Comparison of ENCODE assay signal across 9 mouse cellular contexts in the genomic region with DNA sequence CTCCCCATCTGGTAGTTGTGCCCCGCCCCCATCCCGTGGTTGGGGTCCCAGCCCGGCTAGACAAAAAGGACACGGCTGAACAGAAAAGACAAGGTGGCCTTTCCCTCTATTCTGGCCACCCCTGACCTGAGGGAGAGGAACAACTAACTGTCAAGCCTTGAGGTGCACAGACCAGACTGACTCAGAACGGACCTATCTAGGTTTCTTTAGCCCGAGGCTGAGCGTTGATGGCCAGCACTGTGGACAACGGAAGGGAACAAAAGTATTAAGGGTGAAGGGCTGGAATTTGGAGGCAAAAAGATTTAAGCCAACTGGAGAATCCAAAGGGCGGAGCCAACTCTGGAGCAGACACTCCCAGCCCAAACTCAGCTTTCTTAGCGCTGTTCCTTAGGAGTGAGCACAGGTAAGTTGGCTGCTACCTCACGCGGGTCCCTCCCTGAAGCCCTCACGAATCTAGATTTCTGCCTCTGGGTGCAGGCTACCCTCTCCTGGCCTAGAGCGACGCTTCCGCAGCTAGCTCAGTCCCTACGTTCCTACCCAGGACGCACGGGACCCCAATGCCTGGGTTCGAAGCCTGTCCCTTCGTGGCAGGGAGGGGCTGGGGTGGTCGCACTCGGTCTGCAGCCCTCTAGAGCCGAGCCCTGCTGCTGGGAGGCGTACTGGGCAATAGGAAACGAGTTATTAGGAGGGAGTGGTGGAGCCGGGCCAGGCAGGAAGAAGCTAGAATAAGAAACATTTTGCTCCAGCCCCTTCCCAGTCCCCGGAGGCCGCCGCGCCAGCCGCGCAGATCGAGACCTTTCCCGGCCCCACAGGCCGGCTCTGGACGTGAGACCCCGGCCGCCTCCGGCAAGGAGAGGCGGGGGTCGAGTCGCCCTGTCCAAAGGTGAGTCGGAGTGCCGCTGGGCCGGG. TPM values are rescaled to one million over a fixed set of nuclear protein-coding genes. Genes with fewer than 3 reads are reported as not detected.
DNase-seq lines count a peak whose midpoint lies in the region; ATAC-seq and TF ChIP-seq lines count a peak whose summit lies in the region.
"Had no signal": no experiment of that assay in that cellular context is flagged by ENCODE, and none has a peak within 500 bp of the region (broad histone marks: within the 10 kb centered on the region; RNA-seq: fewer than 3 reads in every experiment).

A gene (plus strand): TSS at position 342 of the 909 bp plus-strand sequence.

- H3K9ac ChIP-seq in hindbrain, embryonic 14.5 days = peak within 1 kb of the TSS; percentile 52
- H3K9ac ChIP-seq in limb, embryonic 13.5 days = peak within 1 kb of the TSS; percentile 71
- peak within 1 kb of the TSS; percentile 57 for H3K9ac ChIP-seq in neural tube, embryonic 13.5 days

- no peaks in the 10 kb centered on the region for H3K9me3 ChIP-seq in hindbrain, embryonic 14.5 days (ENCODE audit: control insufficient read depth, low read length)
- H3K9me3 ChIP-seq in limb, embryonic 13.5 days = peaks cover 4% of the 10 kb centered on the region; the same call in 1 of the 2 replicates
- H3K9me3 ChIP-seq in neural tube, embryonic 13.5 days = no peaks in the 10 kb centered on the region

- no peak for TF ChIP-seq CTCF in thymus, adult 2 months (IDR thresholded peaks at IDR 0.05; ENCODE audit: borderline replicate concordance, control insufficient read depth, extremely low read depth, insufficient read depth, low read length, poor library complexity)

- H3K36me3 ChIP-seq in thymus, adult 2 months (ENCODE audit: control insufficient read depth, insufficient read depth, low read length) = no peaks in the 10 kb centered on the region
- no peaks in the 10 kb centered on the region for H3K36me3 ChIP-seq in hindbrain, embryonic 14.5 days (replicated peaks; ENCODE audit: control insufficient read depth, insufficient read depth)
- no peaks in the 10 kb centered on the region for H3K36me3 ChIP-seq in limb, embryonic 13.5 days
- H3K36me3 ChIP-seq in neural tube, embryonic 13.5 days = no peaks in the 10 kb centered on the region

- H3K27me3 ChIP-seq in thymus, adult 2 months (ENCODE audit: control insufficient read depth, insufficient read depth, low read length) = peaks cover 12% of the 10 kb centered on the region
- peaks cover 42% of the 10 kb centered on the region for H3K27me3 ChIP-seq in hindbrain, embryonic 14.5 days (ENCODE audit: control insufficient read depth, insufficient read depth, low read length)
- H3K27me3 ChIP-seq in limb, embryonic 13.5 days = peaks cover 49% of the 10 kb centered on the region
- H3K27me3 ChIP-seq in neural tube, embryonic 13.5 days = peaks cover 53% of the 10 kb centered on the region

- ATAC-seq in hindbrain, embryonic 14.5 days (ENCODE audit: low FRiP score) = no peak
- ATAC-seq in limb, embryonic 13.5 days (ENCODE audit: low FRiP score, low read depth) = 0 out of 2 replicates have a peak, but pooled peaks have one; percentile 20
- no peak for ATAC-seq in neural tube, embryonic 13.5 days (ENCODE audit: low read depth)

- WGBS in thymus, adult 2 months = 8% methylated on average over 46 of the region's 46 CpGs
- WGBS in hindbrain, embryonic 14.5 days = 5% methylated on average over 46 of the region's 46 CpGs
- WGBS in limb, embryonic 13.5 days = 4% methylated on average over 46 of the region's 46 CpGs
- WGBS in neural tube, embryonic 13.5 days = 4% methylated on average over 46 of the region's 46 CpGs

- TF ChIP-seq POLR2A in thymus, adult 2 months (IDR thresholded peaks at IDR 0.05; ENCODE audit: control insufficient read depth, extremely low read depth, insufficient read depth, low read length, poor library complexity) = no peak

- no peak for DNase-seq in thymus, adult 2 months
- no peak for DNase-seq in thymus, postnatal 10 days (ENCODE audit: low spot score in 2 of 2)
- peak; percentile 75 for DNase-seq in gastrocnemius, postnatal 14 days
- DNase-seq in hindbrain, embryonic 14.5 days (ENCODE audit: low spot score) = no peak
- no peak for DNase-seq in c-Kit-positive CD71-positive TER-119-positive erythroid progenitor cells, embryonic 14.5 days (ENCODE audit: low spot score)
- DNase-seq in cerebellum, postnatal 36 days = no peak

- peak within 1 kb of the TSS; percentile 46 for H3K4me2 ChIP-seq in hindbrain, embryonic 14.5 days (replicated peaks)
- H3K4me2 ChIP-seq in limb, embryonic 13.5 days (replicated peaks) = peak within 1 kb of the TSS; percentile 74
- peak within 1 kb of the TSS; percentile 51 for H3K4me2 ChIP-seq in neural tube, embryonic 13.5 days

- no peak within 1 kb of the TSS for H3K4me3 ChIP-seq in thymus, adult 2 months (ENCODE audit: control insufficient read depth, insufficient read depth, low read length)
- peak within 1 kb of the TSS; percentile 25 for H3K4me3 ChIP-seq in hindbrain, embryonic 14.5 days (replicated peaks; ENCODE audit: low read length)
- H3K4me3 ChIP-seq in limb, embryonic 13.5 days = peak within 1 kb of the TSS; percentile 46
- peak within 1 kb of the TSS; percentile 33 for H3K4me3 ChIP-seq in neural tube, embryonic 13.5 days
- H3K4me3 ChIP-seq: myocyte had no signal

- H3K4me1 ChIP-seq in thymus, adult 2 months (replicated peaks; ENCODE audit: control insufficient read depth, insufficient read depth, low read length) = peaks cover 5% of the 10 kb centered on the region; the same call in 1 of the 2 replicates
- H3K4me1 ChIP-seq in hindbrain, embryonic 14.5 days (replicated peaks; ENCODE audit: control insufficient read depth, insufficient read depth, low read length) = peaks cover 3% of the 10 kb centered on the region; the same call in 1 of the 2 replicates
- peaks cover 40% of the 10 kb centered on the region for H3K4me1 ChIP-seq in limb, embryonic 13.5 days
- H3K4me1 ChIP-seq in neural tube, embryonic 13.5 days (replicated peaks) = peaks cover 25% of the 10 kb centered on the region

- intact Hi-C loops in gastrocnemius, postnatal 14 days (cut with DNase I; ENCODE audit: low total_unique reads) = no loop called here

- no peak within 1 kb of the TSS for H3K27ac ChIP-seq in thymus, adult 2 months (ENCODE audit: control insufficient read depth, insufficient read depth, low read length)
- H3K27ac ChIP-seq in hindbrain, embryonic 14.5 days = no peak within 1 kb of the TSS
- H3K27ac ChIP-seq in limb, embryonic 13.5 days = no peak within 1 kb of the TSS; the same call in 1 of the 2 replicates
- no peak within 1 kb of the TSS for H3K27ac ChIP-seq in neural tube, embryonic 13.5 days (replicated peaks)

RNA-seq across cellular contexts. Expression of the gene that starts here (rescaled TPM):
- polyA plus RNA-seq in thymus, adult 2 months (2012; rRNA removed) = 27.2 and 34.2 TPM in 2 replicates
- 10 to 100 TPM; 12.9 to 15.0 TPM for total RNA-seq in gastrocnemius, postnatal 14 days (2021)
- polyA plus RNA-seq in hindbrain, embryonic 14.5 days (2014; fragmentation: Nextera tagmentation; extraction: Ambion mirVana) = 5.7 and 6.2 TPM in 2 replicates
- polyA plus RNA-seq in limb, embryonic 13.5 days (2015; fragmentation: Nextera tagmentation; extraction: Ambion mirVana) = 9.6 TPM in 2 replicates
- polyA plus RNA-seq in neural tube, embryonic 13.5 days (2015; fragmentation: Nextera tagmentation; extraction: Ambion mirVana) = 8.1 and 9.0 TPM in 2 replicates
